Mouse (Mus musculus): ENCODE measurements around the gene Rpl3l. TPM values are rescaled to one million over a fixed set of nuclear protein-coding genes. Genes with fewer than 3 reads are reported as not detected.
A peak's percentile ranks its signal among the peaks of the same experiment; 100 is the strongest.

Rpl3l gene
- polyA plus RNA-seq, 1 experiment: 0.70 TPM

- Histone ChIP-seq H3K4me1 (ENCODE audit: control insufficient read depth, insufficient read depth, low read length) (peaks cover 4% of the 10 kb centered on the region), H3K27me3 (ENCODE audit: control insufficient read depth, insufficient read depth, low read length) (no peaks in the 10 kb centered on the region), H3K27ac (ENCODE audit: insufficient read depth, low read length) (no peak overlapping the region), H3K4me3 (replicated peaks; ENCODE audit: insufficient read depth, low read depth, low read length) (no peak overlapping the region)
- WGBS: 30% methylated on average over 13 of the region's 13 CpGs
- TF ChIP-seq POLR2A (IDR thresholded peaks at IDR 0.05; ENCODE audit: borderline replicate concordance, insufficient read depth, low read length) (0 out of 2 replicates have a peak, but pooled peaks have one; percentile 14), CTCF (IDR thresholded peaks at IDR 0.05; ENCODE audit: borderline replicate concordance, insufficient read depth, low read depth, low read length) (no peak)
- no peak for DNase-seq
Observed at GRCm38 (mm10) chr17:24722220-24722924, 5.2 kb upstream of the Rpl3l start.

DNA sequence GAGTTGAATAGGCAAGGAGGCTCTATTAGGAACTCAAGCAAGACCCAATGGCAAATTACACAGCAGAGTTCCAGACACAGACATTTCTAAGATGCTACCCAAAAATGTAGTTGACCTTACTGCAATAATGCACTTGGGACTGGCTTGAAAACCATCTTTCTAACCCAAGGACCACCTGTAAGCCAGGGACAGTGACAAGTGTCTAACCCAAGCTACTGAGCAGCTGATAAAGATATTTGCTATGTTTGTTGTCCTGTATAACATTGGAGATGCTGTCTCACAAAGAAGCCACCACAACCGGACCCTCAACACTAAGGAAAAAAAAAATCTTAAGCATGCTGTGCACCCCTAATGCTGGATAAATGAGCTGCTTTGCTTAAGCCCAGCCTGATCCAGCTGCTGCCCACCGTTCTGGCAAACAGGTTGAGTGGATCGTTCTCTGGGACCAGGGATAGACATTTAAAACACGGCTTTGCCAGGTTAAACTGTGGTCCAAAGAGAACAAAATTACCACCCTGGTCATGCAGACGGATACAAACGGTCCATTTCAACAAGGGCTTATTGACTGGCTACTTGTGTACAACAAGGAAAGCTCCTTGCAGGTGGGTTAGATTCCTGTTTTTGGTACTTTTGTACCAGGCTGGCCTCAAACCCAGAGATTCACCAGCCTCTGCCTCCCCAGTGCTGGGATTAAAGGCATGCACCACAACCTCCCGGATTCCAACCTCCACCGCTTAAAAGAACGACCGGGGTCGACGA lies 4.3 kb upstream of the Rpl3l start:
- Histone ChIP-seq H3K27ac (ENCODE audit: insufficient read depth, low read length) (peak overlapping the region; percentile 78; the same call in 1 of the 2 replicates), H3K27me3 (ENCODE audit: control insufficient read depth, insufficient read depth, low read length) (no peaks in the 10 kb centered on the region), H3K4me3 (replicated peaks; ENCODE audit: insufficient read depth, low read depth, low read length) (peak overlapping the region; percentile 91), H3K4me1 (ENCODE audit: control insufficient read depth, insufficient read depth, low read length) (peaks cover 4% of the 10 kb centered on the region)
- no peak for DNase-seq
- TF ChIP-seq CTCF (IDR thresholded peaks at IDR 0.05; ENCODE audit: borderline replicate concordance, insufficient read depth, low read depth, low read length): no peak
- no peak for TF ChIP-seq POLR2A (IDR thresholded peaks at IDR 0.05; ENCODE audit: borderline replicate concordance, insufficient read depth, low read length)
- WGBS: 2% methylated on average over 12 of the region's 12 CpGs

DNA sequence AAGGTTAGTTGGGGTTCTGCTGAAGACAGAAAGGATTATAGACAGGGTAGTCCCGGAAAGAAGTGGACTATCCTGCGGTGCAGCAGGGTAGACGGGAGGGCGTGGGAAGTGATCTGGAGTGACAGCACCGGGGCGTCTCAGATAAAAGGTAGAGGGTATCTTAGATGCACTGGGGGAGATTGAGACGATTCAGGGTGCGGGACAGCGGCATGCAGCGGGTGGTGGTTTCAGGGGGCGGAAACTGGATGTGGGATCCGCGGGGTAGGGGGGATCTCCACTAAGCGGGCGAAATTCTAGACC lies 3.8 kb upstream of the Rpl3l start:
- DNase-seq: no peak
- WGBS: under 1% methylated on average over 15 of the region's 15 CpGs
- no peaks in the 10 kb centered on the region for H3K27me3 ChIP-seq (ENCODE audit: control insufficient read depth, insufficient read depth, low read length)
- H3K4me3 ChIP-seq (replicated peaks; ENCODE audit: insufficient read depth, low read depth, low read length): peak overlapping the region; percentile 91
- H3K4me1 ChIP-seq (ENCODE audit: control insufficient read depth, insufficient read depth, low read length): peaks cover 4% of the 10 kb centered on the region
- peak overlapping the region; percentile 78 for H3K27ac ChIP-seq (ENCODE audit: insufficient read depth, low read length)
- TF ChIP-seq CTCF (IDR thresholded peaks at IDR 0.05; ENCODE audit: borderline replicate concordance, insufficient read depth, low read depth, low read length) (no peak), POLR2A (IDR thresholded peaks at IDR 0.05; ENCODE audit: borderline replicate concordance, insufficient read depth, low read length) (no peak)

- WGBS: 0% methylated on average over 30 of the region's 30 CpGs
- TF ChIP-seq CTCF (IDR thresholded peaks at IDR 0.05; ENCODE audit: borderline replicate concordance, insufficient read depth, low read depth, low read length) (peak; percentile 92), POLR2A (IDR thresholded peaks at IDR 0.05; ENCODE audit: borderline replicate concordance, insufficient read depth, low read length) (peak; percentile 96)
- peaks cover 4% of the 10 kb centered on the region for H3K4me1 ChIP-seq (ENCODE audit: control insufficient read depth, insufficient read depth, low read length)
- no peaks in the 10 kb centered on the region for H3K27me3 ChIP-seq (ENCODE audit: control insufficient read depth, insufficient read depth, low read length)
- peak within 1 kb of the TSS; percentile 91 for H3K4me3 ChIP-seq (replicated peaks; ENCODE audit: insufficient read depth, low read depth, low read length)
- peak within 1 kb of the TSS; percentile 78 for H3K27ac ChIP-seq (ENCODE audit: insufficient read depth, low read length)
- DNase-seq: peak; percentile 94 to 98
Observed at GRCm38 (mm10) chr17:24724184-24724583, 3.4 kb upstream of the Rpl3l start, which contains the start of gene Ndufb10. Ndufb10 (minus strand) TSS chr17:24724478.

DNA sequence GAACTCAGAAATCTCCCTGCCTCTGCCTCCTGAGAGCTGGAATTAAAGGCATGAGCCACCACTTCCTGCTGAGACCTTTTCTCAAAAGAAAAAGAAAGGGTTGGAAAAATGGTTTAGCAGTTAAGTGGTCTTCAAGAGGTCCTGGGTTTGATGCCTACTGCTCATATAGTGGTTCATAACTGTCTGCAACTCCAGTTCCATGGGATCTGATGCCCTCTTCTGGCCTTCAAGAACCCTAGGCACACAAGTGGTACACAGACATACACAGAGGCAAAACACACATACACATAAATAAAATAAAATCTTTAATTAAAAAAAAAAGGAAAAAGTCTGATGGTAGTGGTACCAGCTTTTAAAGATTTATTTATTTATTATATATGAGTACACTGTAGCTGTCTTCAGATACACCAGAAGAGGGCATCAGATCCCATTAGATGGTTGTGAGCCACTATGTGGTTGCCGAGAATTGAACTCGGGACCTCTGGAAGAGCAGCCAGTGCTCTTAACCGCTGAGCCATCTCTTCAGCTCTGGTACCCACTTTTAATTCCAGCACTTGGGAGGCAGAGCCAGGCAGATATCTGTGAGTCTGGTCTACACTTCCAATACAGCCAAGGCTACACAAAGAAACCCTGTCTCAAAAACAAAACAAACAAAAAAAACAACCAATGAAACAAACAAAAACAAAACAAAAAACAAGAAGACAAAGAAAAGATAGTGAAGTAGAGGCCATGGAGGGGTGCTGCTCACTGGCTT lies 1.8 kb upstream of the Rpl3l start:
- Histone ChIP-seq H3K27ac (ENCODE audit: insufficient read depth, low read length) (no peak overlapping the region), H3K4me3 (replicated peaks; ENCODE audit: insufficient read depth, low read depth, low read length) (no peak overlapping the region), H3K4me1 (ENCODE audit: control insufficient read depth, insufficient read depth, low read length) (peaks cover 4% of the 10 kb centered on the region), H3K27me3 (ENCODE audit: control insufficient read depth, insufficient read depth, low read length) (no peaks in the 10 kb centered on the region)
- no peak for DNase-seq
- TF ChIP-seq CTCF (IDR thresholded peaks at IDR 0.05; ENCODE audit: borderline replicate concordance, insufficient read depth, low read depth, low read length): no peak
- TF ChIP-seq POLR2A (IDR thresholded peaks at IDR 0.05; ENCODE audit: borderline replicate concordance, insufficient read depth, low read length): no peak
- WGBS: 63% methylated on average over 3 of the region's 3 CpGs

DNA sequence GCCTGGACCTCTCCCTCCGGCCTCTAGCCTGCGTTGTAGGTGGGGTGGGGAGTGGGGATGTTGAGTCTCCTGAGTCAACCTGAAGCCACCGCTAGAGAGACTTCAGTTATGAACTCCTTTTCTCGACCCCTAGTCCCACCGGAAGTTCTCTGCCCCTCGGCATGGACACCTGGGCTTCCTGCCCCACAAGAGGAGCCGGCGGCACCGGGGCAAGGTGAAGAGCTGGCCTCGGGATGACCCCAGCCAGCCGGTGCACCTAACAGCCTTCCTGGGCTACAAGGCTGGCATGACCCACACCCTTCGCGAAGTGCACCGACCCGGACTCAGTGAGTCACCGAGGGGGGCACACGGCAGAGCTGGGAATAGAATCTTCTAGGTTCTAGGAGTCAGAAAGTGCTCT lies 564 bp downstream of the Rpl3l start:
- no peak for DNase-seq
- H3K27ac ChIP-seq (ENCODE audit: insufficient read depth, low read length): no peak overlapping the region
- TF ChIP-seq POLR2A (IDR thresholded peaks at IDR 0.05; ENCODE audit: borderline replicate concordance, insufficient read depth, low read length) (no peak), CTCF (IDR thresholded peaks at IDR 0.05; ENCODE audit: borderline replicate concordance, insufficient read depth, low read depth, low read length) (no peak)
- H3K27me3 ChIP-seq (ENCODE audit: control insufficient read depth, insufficient read depth, low read length): no peaks in the 10 kb centered on the region
- WGBS: 72% methylated on average over 17 of the region's 17 CpGs
- no peak overlapping the region for H3K4me3 ChIP-seq (replicated peaks; ENCODE audit: insufficient read depth, low read depth, low read length)
- no peaks in the 10 kb centered on the region for H3K4me1 ChIP-seq (ENCODE audit: control insufficient read depth, insufficient read depth, low read length)

- no peak overlapping the region for H3K27ac ChIP-seq (ENCODE audit: insufficient read depth, low read length)
- TF ChIP-seq CTCF (IDR thresholded peaks at IDR 0.05; ENCODE audit: borderline replicate concordance, insufficient read depth, low read depth, low read length) (no peak), POLR2A (IDR thresholded peaks at IDR 0.05; ENCODE audit: borderline replicate concordance, insufficient read depth, low read length) (no peak)
- DNase-seq: no peak
- no peaks in the 10 kb centered on the region for H3K27me3 ChIP-seq (ENCODE audit: control insufficient read depth, insufficient read depth, low read length)
- H3K4me3 ChIP-seq (replicated peaks; ENCODE audit: insufficient read depth, low read depth, low read length): no peak overlapping the region
- WGBS: 54% methylated on average over 6 of the region's 6 CpGs
- H3K4me1 ChIP-seq (ENCODE audit: control insufficient read depth, insufficient read depth, low read length): no peaks in the 10 kb centered on the region
Observed at GRCm38 (mm10) chr17:24729067-24729466, 1.4 kb downstream of the Rpl3l start.

All from cerebellum, adult 2 months (tissue).